Mouse (Mus musculus) right cerebral cortex, postnatal 36 days (tissue): ENCODE data around the gene Hhipl1.
A peak's percentile ranks its signal among the peaks of the same experiment; 100 is the strongest.

Experiments
- DNase-seq, 2 experiments: peaks; one replicate each; pipeline ENCODE4 v3.0.0; 2022; ENCODE audit warnings: low spot score in 2 of 2, mixed read lengths in 1 of 2

Hhipl1 gene

GRCm38 (mm10) chr12:108311741-108312290 is 5.7 kb downstream of the Hhipl1 start:
- DNase-seq, result no peak

GRCm38 (mm10) chr12:108312432-108312851 is 6.4 kb downstream of the Hhipl1 start:
- no peak for DNase-seq

GRCm38 (mm10) chr12:108313244-108313772 is 7.2 kb downstream of the Hhipl1 start:
- DNase-seq, result no peak

- no peak for DNase-seq
Observed at GRCm38 (mm10) chr12:108315818-108316217, 9.7 kb downstream of the Hhipl1 start.

DNA sequence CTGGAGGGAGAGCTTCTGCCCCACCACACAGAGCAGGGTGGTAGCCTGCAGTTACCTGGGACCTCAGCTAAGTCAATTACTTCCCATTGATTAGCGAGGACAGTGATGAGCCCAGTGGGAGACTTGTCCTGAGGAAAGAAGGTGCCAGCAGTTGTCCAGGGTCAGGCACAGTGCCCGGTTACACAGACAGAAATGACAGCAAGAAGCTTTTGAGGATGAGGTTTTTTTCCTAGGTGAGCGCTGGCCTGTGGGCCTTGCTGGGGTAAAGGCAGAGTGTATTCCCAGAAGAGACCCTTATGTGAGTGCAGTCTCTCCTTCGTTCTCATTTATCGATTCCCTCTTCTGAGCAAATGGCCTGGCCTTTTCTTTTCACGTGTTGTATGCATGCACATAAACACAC is 10.6 kb downstream of the Hhipl1 start:
- DNase-seq, result no peak

- no peak for DNase-seq
Observed at GRCm38 (mm10) chr12:108317201-108317738, 11.2 kb downstream of the Hhipl1 start.

- DNase-seq, result no peak
Observed at GRCm38 (mm10) chr12:108317826-108318430, 11.9 kb downstream of the Hhipl1 start.

DNA sequence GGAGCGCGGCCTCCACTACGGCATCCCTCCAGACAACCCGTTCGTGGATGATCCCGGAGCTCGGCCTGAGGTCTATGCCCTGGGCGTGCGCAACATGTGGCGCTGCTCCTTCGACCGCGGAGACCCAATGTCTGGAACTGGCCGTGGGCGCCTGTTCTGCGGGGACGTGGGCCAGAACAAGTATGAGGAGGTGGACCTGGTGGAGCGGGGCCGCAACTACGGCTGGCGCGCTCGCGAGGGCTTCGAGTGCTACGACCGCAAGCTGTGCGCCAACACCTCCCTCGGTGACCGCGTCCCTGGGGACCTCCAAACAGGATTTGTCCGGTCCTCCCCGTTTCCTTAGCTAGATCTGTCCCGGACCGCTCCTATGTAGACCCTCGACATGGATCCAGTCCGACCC is 12.4 kb downstream of the Hhipl1 start:
- DNase-seq, result no peak

DNA sequence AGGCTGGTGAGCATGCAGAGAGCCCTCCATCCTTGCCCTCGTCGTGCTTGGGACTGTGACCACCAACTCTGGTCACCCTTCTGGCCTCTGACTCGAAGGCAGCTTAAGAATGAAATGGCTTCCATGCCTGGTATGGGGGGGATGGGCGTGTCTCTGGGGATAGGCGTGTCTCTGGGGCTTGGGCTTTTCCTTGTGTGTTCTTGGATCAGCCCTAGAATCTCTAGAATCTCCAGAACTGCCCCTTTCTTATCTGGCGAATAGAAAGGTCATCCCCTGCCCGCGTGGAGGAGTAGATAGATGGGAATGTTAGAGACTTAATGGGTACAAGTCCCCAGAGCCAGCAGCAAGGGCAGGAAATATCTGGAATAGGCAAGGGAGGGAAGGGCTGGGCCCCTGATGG is 14.0 kb downstream of the Hhipl1 start:
- DNase-seq, result no peak

DNA sequence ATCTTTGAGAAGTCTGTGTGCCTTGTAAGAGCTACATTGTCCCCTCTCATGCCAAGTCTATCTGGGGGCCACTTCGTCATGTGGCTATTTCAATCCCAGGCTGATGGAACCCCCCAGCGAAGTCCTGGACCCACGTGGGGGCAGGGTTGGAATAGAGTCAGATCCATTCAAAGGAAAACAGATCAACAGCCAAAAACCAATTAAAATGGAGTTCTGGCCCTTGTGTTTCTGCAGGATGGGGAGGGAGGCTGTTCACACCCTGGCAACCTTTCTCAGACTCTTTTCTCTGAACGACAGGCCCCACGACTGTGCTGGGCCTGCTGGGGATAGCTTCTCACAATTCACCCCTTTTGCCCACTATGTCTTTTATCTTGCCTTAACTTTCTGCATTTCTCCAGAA is 20.3 kb downstream of the Hhipl1 start:
- no peak for DNase-seq

- peak; percentile 87 to 89 for DNase-seq
Observed at GRCm38 (mm10) chr12:108327889-108328491, 21.9 kb downstream of the Hhipl1 start.

- peak; percentile 71 for DNase-seq
Observed at GRCm38 (mm10) chr12:108333056-108333455, 27.0 kb downstream of the Hhipl1 start.

GRCm38 (mm10) chr12:108333481-108333882 is 27.4 kb downstream of the Hhipl1 start:
- DNase-seq, result no peak

DNA sequence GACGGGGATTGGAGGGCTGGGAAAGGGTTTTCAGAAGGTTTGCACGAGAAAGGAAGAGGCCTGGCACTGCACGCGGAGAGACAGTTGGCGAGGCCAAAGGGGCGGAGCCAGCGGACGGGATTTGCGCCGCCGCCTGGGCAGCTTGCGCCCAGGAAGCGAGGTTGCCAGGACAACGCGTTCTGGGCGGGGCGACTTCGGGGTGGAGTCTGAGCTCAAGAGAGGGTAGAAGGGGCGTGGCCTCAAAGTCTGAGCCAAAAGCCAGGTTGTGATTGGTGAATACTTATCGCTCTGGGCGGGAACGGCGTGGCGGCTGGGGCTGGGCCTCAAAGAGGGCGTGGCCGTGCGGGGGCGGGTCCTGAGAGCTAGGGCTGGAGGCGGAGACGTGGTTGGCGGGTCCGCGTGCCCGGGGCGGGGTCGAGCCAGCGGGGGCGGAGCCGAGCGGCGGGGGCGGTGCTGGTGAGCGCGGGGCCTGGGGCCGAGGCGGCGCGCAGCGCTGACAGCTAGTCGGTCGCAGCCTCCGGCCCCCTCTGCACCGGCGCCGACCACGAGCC is 27.9 kb downstream of the Hhipl1 start, which contains the start of gene Cyp46a1:
TSS of gene Cyp46a1 (plus strand) at position 487 of the 551 bp plus-strand sequence.
- DNase-seq, result peak; percentile 100

- DNase-seq, result peak in 1 of 2 experiments; percentile 51
Observed at GRCm38 (mm10) chr12:108334529-108334928, 28.5 kb downstream of the Hhipl1 start.

GRCm38 (mm10) chr12:108338572-108339190 is 32.6 kb downstream of the Hhipl1 start:
- peak; percentile 38 to 61 for DNase-seq

DNA sequence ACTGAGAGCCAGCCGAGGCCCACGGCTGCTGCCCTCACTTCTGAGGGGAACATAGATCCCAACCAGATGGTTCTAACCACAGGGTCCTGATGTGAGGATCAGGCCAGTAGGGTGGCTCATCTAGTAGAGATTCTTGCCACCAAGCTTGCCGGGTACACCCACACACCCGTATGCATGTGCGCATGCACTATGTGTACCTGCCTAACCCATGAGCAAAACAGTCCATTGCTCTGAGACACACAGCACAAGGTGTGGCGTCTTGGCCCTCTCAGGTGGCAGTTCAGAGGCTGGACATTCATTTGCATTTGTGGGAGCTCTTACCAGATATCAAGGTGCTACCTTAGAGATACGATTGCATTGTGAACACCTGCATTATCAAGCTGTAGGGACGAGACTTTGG is 42.1 kb downstream of the Hhipl1 start:
- DNase-seq, result no peak

GRCm38 (mm10) chr12:108349026-108349425 is 43.0 kb downstream of the Hhipl1 start:
- DNase-seq, result no peak

DNA sequence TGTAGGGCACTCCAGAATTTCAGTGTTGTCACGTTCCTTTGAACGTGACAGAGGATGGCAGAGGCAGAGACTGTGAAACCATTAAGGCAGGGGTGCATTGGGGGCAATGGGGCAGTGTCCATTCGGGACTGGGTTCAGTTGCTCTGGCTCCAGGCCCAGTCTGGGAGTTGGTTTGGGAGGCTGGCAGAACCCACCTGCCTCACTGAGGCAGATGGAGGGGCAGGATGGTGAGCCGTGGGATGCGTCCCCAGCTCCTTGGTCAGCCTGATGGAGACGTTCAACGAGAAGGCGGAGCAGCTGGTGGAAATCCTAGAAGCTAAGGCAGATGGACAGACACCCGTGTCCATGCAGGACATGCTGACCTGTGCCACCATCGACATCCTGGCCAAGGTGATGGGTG is 44.9 kb downstream of the Hhipl1 start:
- no peak for DNase-seq

DNA sequence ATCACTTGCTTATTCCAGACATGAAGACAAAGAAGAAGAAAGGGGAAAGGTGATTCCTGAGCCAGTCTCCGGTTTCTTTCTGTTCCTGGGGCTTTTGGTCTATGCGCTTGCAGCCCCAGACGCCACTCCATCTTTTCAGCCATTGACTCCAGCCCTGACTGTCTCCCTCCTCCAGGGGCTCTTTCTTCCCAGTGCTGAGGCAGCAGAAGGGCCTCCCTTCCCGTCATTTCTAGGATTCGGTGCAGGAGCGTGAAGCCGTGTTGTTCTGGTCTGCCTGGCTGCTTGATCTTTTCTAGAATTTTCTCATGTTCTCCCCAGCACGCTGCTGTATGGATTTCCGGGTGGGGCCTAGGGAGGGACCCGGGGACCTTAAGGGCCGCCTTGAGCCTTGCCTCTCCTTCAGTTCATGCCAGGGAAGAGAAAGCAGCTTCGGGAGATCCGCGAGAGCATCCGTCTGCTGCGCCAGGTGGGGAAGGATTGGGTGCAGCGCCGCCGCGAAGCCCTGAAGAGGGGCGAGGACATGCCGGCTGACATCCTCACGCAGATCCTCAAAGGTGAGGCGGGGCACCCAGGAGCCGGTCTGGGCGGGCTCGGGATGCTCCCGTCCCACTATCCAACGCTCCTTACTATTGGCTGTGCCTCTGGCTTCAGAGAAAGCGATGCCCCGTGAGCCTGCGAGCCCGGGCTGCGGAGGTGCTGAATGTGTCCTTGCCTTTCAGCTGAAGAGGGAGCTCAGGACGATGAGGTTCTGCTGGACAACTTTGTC is 46.5 kb downstream of the Hhipl1 start:
- DNase-seq, result no peak

DNA sequence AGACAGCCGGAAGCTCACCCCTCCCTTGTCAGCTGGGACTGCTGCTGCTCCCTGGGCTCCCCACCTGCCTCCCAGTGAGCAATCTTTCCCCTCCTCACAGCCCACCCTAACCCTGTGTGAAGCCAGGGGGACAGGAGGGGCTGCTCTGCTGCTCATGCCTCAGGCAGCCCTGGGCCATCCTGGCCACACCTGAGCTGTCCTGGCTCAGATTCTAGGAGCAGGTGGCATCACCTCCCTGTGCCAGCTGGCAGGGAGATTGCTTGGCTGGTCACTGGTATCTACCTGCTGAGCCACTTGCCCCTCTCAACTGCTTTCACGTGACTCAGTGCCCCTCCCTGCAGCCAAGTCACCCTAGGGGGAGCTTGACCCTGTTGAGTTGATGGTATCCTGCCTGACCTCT is 48.2 kb downstream of the Hhipl1 start:
- DNase-seq, result no peak
